Mouse (Mus musculus) skeletal muscle tissue, adult 2 months (tissue): ENCODE data around the gene Crim1.
"Not testable (repeated sequence)": the region's sequence is repeated elsewhere in the genome, so short reads cannot be mapped to it uniquely, and the experiment has no call there.

ENCODE experiments used
- DNase-seq: peaks from one replicate; pipeline ENCODE4 v3.0.0-alpha.2; 2012; ENCODE audit warnings: low read depth, low spot score

Gene Crim1

DNA sequence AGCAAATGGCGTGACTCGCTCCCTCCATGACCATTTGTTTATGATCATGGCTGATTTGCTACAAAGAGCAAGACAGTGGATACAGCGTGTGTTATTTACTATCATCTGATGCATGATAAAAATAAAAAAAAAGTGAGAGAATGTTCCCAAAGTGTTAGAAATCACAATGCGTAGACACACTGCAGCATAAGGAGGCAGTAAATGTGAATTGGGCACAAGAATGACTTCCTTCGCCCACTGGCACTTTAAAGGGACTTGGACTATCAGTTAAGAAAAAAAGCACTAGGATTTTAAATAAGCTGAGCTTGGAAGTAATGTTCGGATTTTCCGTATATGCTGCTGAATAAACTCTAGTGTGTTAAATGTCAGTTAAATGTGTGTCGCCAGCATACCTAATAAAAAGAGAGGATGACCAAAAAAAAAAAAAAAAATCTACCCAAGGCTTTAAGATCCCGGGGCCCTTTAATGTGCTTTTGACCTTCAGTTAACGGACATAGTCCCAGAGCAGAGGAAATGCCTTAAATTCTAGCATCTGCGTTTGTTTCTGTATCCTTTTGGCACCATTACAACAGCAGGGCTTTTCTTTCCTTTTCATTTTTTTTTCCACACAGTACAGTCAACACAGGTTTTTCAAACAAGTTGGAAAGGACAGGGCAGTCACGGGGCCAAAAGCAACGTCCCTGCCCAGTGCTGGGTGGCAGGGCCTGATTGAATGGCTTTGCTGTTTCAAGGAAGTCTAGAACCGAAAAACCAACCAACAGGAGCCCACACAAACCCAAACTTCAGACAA is 50.3 kb downstream of the Crim1 start:
- peak; percentile 27 for DNase-seq

DNA sequence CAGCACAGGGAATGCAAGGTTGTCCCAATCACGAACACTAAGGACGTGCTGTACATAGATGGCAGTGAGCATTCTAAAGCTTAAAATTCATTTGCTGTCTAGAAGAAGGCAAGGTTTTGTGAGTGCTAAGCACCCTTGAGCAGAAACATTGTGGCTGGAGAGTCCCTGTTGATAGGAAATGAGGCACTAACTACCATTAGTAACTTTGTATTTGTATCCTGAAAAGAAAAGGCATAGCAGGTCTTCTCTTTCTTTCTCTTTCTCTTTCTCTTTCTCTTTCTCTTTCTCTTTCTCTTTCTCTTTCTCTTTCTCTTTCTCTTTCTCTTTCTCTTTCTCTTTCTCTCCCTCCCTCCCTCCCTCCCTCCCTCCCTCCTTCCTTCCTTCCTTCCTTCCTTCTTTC is 53.5 kb downstream of the Crim1 start:
- not testable (repeated sequence) for DNase-seq

DNA sequence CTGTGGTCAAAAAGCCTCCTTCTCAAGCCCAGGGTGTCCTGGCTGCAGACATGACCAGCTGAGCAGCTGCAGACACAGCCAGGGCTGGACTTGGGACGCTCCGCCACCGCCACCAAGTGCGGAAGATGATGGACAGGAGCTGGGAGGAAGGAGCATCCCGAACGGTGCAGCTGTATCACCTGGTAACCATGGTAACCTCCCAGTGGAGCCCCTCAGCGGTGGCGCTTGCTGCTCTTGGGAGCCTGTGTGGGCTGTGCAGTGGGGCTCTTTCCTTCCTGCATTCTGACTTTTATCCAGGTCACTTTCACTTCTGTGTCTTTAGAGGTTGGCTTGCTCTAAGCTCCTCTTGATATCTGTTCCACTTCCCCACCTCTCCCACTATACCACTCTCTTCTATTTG is 54.2 kb downstream of the Crim1 start:
- no peak for DNase-seq

DNA sequence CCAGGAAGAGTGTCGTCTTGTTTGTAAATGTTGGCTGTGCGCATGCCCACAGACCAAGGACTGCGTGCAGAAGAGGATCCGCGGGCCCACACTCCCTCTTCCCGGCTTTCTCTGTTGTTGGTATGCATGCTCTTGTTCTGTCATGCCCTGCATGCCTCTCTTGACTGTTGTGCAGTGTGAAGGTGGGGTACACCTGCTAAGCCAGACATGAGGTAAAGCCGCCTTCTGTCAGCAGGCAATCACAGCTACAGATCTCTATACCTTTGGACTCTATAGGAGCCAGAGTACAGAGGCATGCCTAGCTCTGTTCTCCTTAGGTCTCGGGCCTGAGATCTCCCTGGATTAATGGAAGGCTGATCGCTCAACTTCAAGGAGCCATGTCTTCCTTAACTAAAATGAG is 55.7 kb downstream of the Crim1 start:
- no peak for DNase-seq

DNA sequence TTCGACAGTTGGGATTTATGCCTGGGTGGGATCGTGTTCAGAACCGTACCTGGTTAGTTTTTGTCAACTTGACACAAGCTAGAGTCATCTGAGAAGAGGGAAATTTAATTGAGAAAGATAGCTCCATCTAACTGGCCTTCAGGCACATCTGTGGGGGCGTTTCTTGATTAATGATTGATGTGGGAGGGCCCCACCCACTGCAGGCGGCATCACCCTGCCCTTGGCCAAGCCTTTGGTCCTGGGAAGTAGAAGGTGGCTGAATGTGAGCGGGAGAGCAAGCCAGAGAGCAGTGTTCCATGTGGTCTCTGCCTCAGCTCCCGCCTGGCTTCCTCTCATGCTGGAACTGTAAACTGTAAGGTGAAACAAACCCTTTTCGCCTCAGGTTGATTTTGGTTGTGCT is 56.5 kb downstream of the Crim1 start:
- DNase-seq, result no peak

DNA sequence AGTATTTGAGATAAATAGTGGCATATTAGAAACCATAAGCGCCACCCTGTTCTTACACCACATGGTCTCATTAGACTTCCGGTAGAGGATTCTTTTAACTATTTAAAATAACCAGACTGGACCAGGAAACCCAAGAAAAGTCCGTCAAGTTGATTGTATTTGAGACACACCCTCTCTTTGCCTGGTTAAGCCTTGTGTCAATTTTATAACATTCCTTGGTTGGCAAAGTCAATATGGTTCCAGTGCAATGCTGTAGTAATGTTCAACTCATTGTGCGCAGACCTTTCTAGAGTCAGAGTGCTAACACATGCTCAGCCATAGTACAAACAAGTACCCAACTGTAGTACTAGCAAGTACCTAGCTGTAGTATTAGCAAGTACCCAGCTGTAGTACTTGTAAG is 61.6 kb downstream of the Crim1 start:
- no peak for DNase-seq

DNA sequence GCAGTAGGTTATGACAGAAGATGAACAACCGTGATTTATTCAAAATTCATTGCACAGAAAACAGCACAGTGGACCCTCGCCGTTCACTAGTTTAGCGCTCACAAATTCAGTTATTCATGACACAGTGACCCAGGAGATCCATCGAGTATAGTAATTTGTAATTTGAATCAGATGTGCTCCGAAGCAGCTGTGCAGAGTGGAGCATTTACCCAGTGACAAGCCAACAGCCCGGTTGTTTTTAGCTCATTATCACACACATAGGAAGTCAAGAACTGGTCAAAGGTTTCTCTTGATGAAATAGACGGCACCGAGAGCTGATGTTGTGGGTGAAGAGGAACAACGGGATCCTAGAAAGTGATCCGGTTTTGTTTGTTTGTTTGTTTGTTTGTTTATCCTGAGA is 64.1 kb downstream of the Crim1 start:
- DNase-seq, result no peak

DNA sequence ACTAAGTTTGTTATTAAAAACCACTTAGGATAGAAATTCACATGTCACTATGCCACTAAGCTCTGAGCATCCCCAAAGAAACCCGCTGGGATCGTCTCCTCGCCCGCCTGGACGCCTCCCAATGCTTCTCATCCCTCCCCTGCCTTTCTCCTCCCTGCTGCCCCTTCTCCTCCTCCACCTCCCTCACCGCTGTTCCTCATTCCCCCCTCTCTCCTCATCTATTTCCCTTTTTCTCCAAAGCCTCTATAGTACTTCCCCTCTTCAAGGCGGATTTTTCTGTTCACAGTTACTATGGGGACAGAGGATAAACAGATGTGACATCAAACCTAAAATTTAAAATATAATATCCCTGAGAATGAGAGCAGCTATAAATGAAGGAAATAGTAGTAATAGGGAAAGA is 65.1 kb downstream of the Crim1 start:
- no peak for DNase-seq

DNA sequence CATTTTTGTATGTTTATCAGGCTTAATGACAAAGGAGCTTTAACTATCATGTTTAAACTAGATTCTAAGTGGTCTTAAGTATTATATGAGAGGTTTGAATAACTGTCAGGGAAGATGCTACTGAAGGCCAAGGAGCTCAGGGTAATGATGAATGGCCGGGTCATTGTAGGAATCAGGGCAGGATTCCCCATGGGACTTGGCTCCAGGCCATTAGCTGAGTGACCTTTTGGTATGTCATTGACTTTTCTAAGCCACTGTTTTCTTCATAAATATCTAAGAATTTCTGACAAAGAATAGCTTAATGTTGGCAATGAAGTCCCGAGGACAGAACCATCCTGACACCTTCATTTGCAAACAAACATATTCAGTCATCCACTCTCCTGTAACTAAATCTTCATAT is 66.2 kb downstream of the Crim1 start:
- no peak for DNase-seq

DNA sequence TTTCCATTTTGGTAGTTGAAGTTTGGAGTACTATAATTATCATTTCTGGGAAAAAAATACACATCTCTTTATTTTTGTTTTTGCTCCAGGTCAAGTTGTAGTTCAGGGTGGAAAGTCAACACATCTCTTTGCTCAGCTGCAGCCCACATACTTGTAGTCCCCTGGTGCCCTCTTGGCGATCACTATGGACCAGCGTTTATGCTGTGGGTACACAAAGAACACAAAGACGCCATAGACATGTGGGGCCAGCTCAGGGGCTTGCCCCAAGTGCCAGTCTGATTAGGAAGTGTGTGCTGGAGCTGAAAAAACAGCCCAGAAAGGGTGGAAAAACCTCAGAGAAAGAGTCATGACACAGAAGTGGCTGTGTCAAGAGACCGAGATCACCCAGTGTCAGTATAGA is 68.5 kb downstream of the Crim1 start:
- DNase-seq, result no peak

DNA sequence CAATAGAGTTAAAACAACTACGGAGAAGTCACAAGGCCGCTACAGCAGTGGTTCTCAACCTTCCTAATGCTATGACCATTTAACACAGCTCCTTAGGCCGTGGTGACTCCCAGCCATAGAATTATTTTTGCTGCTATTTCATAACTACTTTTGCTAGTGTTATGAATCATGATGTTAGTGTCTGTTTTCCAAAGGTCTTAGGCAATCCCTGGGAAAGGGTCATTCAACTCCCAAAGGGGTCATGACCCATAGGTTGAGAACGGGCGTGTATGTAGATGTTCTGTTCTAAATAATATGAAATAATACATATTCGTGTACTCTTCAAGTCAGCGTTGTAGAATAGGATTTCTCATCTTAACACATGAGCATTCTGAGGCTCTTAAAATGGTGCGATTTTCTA is 69.3 kb downstream of the Crim1 start:
- DNase-seq, result no peak

DNA sequence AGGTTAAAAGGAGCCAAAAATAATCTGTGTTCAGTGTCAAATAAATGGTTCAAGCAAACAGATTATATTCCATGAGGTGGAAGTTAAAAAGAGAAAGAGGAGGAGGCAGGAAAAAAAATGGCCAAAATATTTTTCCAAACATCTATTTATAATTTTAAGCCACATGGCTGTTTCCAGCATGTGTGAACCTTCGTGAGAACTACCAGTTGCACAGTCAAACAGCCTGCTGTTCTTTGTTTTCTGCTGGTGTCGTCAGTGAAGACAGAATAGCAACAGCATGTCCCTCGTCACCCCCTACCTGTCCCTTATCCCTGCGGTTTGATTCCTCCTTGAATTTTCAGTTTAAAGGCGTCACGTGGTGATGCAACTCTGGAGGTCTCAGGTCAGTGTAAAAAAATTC is 70.0 kb downstream of the Crim1 start:
- DNase-seq, result no peak

DNA sequence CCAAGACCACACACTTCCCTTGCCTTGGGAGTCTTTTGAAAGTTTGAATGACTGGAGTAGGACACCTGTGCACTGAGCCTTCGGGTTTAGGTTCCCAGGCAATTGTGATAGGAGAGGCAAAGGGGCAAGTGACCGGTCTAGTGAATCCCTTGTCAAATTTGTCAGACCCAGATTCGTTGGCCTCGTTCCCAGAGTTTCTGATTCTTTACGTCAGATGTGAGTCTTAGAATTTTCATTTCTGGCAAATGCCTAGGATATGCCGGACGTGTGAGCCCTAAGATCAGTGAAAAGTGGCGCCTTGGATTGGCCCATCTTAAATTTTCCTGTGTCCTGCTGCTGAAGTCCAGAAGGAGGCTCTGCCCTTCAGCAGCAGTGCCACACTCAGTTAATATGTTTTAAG is 71.7 kb downstream of the Crim1 start:
- no peak for DNase-seq

DNA sequence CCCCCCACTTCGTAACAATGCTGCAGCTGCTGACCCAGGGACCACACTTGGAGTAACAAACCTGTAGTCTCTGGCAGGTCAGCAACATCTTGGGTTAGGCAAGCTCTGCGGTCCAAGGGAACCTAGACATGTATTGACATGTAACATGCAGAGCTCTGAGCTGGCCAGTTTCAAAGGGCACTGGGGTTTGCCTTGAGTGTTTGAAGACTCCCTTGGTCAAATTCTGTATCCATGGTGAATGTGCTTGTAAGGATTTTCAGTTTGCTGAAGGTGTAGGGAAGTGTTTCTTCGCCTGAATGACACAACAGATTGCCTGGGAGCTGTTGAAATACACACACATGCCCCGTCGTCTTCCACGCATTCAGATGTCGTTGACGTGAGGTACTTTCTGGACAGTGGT is 72.1 kb downstream of the Crim1 start:
- no peak for DNase-seq

DNA sequence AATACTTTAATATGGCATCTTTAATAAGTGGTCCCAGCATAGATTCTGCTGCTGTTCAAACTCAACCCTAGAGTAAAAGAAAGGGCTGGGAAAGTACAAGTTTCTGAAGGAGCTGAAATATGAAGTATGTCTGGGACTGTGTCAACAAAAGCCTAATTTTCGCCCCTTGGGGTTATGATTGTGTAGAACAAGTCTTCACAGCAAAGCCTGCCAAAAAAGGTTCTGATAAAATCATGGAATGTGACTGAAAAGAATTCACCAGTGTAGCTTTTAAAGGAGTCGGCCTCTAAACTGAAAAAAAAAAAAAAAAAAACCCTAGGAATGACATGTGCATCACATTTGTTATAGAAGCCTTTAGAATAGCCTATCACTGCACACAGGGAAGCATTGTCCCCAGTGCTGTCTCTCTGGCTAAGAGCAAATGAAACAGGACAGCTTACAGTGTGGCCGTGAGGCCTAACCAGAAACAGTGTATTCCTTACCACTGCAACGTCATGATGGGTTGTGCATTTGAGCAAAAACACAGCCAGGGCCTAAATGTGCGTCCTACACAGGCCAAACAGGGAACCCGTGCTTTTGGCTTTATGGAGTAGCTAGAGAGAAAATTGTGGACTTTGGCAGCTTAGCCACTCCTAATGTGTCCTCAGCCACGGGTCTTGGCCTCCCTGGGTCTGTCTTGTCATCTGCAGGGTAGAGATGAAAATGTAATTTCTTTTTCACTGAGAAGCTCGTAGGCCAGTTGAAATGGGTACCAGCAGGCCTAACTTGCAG is 72.8 kb downstream of the Crim1 start:
- DNase-seq, result no peak

DNA sequence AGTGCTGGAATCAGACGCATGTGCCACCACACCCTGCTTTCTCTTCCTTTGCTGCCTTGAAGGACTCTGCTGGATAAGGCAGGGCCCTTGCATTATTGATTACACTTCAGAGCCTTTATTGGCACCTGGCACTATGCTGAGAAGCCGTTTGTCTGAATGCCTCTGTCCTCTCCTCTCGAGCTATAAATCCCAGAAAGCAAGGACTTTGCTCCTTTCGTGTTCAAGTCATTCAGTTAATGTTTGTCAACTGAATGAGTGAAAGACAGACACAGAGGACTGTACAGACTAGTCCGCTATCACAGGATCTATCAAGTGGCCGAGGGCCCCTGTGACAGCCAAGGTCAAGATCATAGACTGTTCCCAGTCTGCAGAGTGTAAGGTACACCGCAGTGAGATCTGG is 73.8 kb downstream of the Crim1 start:
- no peak for DNase-seq

DNA sequence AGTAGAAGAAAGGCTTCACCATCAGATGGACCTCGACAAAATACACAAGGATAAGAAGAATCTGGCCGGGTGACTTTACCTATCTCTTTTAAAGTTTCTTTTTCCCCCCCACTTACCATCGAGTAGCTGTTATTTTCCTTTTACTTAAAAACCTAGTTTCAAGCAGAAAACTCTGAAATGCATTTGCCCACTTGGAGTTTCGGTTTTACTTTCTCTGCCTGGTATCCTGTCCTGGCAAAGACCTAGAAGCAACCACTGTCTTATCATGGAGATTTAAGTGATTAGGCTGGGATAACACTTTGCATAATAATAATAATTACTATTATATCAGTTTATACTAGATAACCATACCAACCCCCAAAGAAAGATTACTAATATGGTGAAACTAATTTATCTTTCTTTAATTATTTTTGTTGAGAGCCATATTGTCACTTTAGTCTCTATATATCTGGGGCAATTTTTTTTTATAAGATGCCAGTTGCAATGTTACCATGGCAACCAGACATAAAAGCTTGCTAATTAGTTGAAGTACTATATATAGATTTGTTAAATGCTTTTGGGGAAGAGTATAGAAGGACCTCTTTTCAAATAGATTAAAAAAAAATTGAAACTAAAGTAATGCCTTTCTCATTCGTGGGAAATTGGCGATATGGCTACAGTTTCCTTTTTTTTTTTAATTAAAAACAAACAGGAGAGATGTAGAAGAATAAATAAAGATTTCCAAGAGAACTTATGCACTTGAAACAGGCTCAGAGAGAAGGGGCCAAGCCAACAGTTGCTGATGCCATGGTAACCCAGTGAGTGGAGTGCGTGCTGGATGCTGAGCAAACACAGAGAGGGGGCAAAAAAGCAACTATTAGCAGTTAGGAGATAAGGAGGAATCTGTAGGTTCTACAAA is 74.8 kb downstream of the Crim1 start:
- DNase-seq, result no peak

DNA sequence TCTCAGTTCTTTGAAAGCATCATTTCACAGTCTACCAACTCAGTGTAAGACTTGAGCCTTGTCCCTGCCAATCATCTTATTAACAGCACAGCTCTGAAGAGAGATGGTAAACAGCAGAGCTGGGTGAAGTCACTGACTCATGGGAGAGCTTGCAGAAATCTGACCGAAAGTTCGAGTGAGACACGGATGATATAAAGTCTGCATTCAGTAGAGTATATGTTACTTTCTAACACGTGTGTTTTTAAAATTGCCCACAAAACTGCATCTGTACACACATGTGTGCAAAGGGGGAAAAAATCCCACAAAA is 75.4 kb downstream of the Crim1 start:
- no peak for DNase-seq

DNA sequence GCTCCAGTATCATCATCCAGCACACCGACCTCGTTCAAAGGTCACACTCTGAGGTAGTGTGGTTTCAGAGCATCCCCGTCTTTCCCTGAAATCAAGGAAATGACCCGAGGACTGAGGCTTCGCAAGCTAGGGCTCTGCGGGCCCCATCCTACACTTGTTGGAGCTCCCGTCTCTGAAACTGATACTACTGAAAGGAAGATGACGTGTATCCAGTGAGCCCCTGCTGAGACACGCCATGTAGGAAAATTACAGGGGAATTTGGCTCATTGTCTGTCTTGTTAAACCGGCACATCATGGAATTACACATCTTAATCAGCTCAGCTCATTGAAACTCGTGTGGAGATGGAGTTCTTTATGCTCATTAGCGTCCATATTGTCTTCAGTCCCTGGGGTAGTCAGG is 79.1 kb downstream of the Crim1 start:
- no peak for DNase-seq

DNA sequence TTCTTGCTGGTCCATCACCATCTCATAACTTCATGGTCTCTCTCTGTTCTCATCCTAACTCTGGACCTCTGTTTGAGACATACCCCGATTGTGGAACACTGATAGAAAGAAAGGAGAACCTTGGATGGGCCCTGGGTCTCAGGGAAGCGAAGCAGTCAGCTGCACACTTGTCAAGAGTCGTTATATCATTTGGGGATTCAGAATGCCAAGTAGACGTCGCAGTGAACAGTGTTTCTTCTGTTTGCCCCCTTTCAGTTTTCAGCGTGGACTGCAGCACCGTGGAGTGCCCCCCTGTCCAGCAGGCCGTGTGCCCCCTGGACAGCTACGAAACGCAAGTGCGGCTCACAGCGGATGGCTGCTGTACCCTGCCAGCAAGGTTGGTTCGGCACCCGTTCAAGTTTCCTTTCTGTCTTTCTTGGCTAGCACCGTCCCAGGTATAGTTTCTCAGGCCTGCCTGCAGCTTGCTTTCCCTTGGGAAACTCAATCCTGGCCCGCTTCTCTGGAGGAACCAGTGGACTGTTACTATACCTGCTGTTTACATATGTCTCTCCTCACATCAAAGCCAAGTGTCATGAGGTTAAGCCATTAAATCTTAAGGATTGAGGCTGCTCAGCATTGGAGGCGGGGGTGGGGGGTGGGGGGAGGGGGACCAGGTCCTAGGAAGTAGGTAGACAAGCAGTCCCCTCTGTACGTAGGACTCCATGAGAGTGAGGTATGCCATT is 81.1 kb downstream of the Crim1 start:
- no peak for DNase-seq

DNA sequence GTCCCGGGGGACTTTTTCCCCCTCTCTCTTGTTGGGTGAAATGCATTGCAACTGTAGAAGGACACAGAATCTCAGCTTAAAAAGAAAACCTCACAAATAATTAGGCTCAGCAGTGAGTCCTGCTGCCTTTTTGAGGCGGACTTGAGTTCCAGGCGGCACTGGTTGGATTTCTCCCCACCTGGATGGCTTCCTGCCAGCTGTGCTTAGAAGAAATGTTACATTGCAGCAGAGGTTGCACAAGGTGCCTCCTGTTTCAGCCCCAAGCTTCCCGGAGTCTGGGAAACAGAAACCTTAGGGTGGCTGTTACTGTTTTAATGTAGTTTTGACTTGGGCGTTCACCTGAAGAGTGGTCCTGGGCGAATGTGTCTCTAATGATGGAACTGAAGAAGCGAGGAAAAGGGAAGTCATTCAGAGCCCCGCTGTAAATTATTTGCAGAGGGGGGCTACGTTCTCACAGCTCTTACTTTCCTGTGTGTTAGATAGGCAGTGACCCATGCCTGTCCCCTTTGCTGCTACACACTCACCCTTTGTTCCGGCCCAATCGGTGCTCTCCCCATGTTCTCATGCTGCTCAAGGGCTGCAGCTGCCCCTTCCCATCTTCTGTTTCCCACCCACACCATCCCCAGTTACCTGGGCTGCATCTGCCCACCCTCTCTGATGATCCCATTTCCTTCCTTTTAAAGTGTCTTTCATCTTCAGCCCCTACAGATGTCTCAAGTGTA is 83.4 kb downstream of the Crim1 start:
- no peak for DNase-seq
